Mouse (Mus musculus) brain, embryonic 18.5 days (tissue): ENCODE measurements around the gene Oscp1.
A peak's percentile ranks its signal among the peaks of the same experiment; 100 is the strongest.

Source experiments
- DNase-seq: peaks from one replicate; pipeline ENCODE4 v3.0.0-alpha.2; 2012; ENCODE audit warnings: low read depth, low spot score

Gene Oscp1

GRCm38 (mm10) chr4:126058134-126058996 is at the start of gene Oscp1:
Gene Oscp1 (plus strand): TSS chr4:126058565.
- DNase-seq: peak; percentile 87

- DNase-seq: no peak
Observed at GRCm38 (mm10) chr4:126017676-126018332, 40.6 kb upstream of the Oscp1 start.

DNA sequence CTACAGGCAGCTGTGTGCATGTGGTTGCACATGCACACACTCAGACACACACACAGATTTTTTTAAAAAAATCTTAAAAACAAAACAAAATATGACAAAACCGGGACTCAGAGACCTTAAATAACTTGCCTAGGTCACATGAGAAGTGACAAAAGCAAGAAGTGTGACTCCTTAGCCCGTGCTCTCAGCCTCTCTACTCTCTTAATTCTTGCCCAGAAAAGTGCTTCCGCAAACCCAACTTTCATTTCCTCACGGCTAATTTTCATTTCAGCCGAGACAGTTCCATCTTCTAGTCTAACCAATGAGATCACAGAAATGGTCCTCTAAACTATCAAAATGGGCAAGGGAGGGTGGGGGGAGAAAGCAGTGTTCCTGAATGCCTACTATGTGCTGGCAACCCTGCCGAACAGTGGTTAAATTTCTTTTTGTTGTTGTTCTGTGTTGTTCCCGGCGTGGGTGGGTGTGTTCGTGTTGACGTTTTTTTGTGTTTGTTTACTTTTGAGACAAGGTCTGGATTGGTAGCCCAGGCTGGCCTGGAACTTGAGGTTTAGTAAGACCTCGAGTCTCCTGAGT is 39.3 kb upstream of the Oscp1 start:
- DNase-seq: no peak

- no peak for DNase-seq
Observed at GRCm38 (mm10) chr4:126024303-126024900, 34.0 kb upstream of the Oscp1 start, which contains the start of gene Csf3r. Gene Csf3r (plus strand): TSS chr4:126024550.

GRCm38 (mm10) chr4:126025801-126026200 is 32.6 kb upstream of the Oscp1 start:
- no peak for DNase-seq

DNA sequence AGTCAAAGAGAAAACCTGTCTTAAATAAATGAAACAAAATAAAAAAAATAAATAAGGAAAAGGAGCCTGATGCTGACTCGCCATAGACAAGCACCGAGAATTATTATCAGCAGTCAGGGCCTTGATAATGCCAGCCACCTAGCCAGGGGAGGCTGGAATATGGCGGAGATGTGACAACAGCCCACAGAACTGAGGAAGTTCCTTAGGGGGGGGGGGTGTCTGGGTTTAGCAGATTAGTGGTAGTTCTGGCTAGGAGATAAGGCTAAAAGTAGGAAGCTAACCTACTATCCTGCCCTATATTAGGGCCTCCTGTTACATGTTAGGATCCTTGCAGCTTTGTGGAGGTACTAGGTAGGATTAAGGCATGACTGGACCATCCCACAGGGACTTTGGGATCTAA is 30.4 kb upstream of the Oscp1 start:
- DNase-seq: no peak

- DNase-seq: no peak
Observed at GRCm38 (mm10) chr4:126029042-126029441, 29.3 kb upstream of the Oscp1 start.

GRCm38 (mm10) chr4:126030705-126031104 is 27.7 kb upstream of the Oscp1 start:
- no peak for DNase-seq

- no peak for DNase-seq
Observed at GRCm38 (mm10) chr4:126035413-126035812, 23.0 kb upstream of the Oscp1 start.

- DNase-seq: peak; percentile 84
Observed at GRCm38 (mm10) chr4:126046851-126047585, 11.3 kb upstream of the Oscp1 start, which contains the start of gene Mrps15. Gene Mrps15 (plus strand): TSS chr4:126046925.

GRCm38 (mm10) chr4:126051617-126052016 is 6.7 kb upstream of the Oscp1 start:
- DNase-seq: no peak

GRCm38 (mm10) chr4:126057207-126058133 is 895 bp upstream of the Oscp1 start:
- no peak for DNase-seq

DNA sequence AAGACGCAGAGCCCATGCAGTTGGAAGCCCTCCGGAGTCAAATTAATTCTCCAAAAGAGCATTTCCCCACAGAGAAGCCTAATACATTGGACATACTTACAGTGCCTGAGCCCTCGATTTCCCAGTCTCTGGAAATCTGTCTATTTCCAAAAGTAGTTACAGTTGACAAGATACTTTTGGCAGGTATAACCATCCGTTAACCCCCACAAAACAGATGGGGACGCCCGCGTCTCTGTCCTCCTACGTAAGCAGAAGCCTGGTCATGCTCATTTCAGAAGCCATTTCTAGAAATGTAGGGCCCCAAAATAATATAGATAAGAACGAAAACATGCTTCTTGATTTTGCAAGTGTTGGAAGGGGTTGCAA is 615 bp downstream of the Oscp1 start:
- DNase-seq: no peak

GRCm38 (mm10) chr4:126062856-126063255 is 4.5 kb downstream of the Oscp1 start:
- no peak for DNase-seq

GRCm38 (mm10) chr4:126065241-126065640 is 6.9 kb downstream of the Oscp1 start:
- DNase-seq: no peak

DNA sequence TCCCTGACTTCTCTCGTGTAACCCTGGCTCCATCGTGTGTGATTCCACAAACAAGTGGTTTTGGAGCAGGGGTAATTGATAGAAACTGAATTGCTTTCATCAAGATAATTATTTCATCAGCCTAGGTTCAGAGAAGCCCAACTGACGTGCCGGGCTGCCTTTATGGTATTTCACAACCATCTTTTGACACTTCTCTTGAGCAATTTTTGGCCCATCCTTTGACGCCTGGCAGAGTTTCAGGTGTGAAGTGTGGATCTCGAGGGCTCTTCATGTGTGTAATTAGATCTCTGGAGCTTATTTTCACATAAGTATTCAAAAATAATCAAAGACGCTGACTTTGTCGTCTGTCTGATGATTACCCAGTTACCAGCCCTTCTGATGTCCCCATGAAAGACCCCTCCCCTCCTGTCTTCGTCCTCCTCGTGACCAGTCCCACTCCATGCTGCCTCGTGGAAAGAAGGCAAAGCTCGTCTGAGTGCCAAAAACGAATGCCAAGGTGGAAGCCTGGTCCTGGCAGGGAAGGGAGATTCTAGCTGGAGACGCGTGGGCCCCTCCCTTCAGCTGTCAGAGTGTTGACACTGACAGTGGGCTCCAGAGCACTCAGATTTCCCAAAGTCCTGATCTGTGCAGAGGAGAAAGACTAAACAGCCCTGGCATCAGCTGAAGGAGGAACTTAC is 9.2 kb downstream of the Oscp1 start:
- DNase-seq: no peak

DNA sequence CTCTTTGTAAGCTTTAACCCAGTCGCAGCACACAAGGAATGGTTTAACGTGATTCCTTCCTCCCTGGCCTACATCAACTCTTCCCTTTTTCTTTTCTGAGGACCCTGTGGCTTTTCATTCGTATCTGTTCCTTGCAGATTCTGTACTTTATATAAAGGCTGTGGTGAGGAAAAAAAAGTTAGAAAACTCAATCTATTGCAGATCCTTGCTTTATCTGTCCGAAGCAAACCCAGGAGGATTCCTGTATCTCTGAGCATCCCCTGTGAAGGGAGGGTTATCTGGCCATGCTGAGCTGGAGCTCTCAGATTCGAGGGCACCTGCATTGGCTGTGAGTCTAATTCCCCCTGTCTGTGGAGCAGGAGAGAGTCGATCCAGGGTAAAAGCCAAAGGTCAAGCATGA is 10.5 kb downstream of the Oscp1 start:
- no peak for DNase-seq

DNA sequence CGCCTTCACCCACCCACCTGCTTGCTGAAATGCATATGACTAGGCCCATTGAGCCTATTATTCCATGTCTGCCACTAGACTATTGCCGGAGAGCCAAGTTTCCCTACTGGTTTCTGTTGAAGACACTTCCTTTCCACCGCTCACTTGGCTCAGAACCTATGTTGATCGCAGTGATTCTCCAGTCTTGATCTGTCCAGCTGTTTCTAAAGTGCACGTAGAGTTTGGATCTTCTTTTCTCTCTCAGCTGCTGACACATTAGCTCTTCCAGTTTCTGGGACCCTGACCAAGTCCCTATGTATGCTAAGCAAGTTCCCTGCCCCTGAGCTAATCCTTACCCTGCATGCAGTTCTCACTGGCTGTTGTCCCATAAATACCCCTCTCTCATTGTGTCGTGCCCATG is 19.5 kb downstream of the Oscp1 start:
- DNase-seq: no peak

DNA sequence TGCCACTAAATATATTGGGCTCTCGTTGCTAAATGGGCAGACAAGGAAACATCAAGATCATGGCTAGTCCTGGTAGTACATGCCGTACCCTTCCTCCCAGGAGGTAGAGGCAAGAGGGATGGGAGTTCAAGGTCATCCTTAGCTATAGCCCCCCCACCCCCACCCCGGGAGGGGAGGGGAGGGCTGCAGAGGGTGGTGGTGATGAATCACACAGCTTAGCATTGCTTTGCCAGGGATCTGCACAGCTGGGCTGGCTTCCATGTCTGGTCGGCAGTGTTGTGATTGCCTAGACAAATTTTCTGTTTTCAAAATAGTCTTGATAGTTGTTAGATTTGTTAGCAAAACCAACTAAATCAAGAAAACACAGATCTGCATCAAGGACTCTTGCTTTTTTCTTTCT is 20.9 kb downstream of the Oscp1 start:
- DNase-seq: no peak

GRCm38 (mm10) chr4:126081601-126082000 is 23.2 kb downstream of the Oscp1 start:
- no peak for DNase-seq
